Mouse (Mus musculus): ENCODE data around the gene Gga3. TPM values are rescaled to one million over a fixed set of nuclear protein-coding genes. Genes with fewer than 3 reads are reported as not detected.

Gene Gga3
- total and polyA plus RNA-seq, 3 experiments, result 7.7 to 39.8 (median 18.7) TPM

DNA sequence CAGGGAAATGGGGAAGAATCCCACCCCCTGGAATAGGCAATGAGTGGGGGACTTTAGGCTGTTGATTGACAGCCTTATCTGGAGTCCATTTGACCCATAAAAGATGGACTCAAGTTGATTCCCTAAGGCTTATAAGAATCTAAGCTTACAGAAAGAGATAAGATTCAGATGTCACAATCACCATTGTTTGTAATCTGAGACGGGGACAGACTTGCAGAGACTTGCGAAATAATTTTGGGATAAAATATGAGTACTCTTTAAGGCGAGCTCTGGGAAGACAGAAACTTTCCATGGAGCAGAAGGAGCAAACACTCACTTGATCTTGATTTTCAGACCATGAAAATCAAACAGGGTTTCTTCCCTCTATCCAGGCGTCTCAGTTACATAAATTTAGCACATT is 60.3 kb downstream of the Gga3 start:
- Histone ChIP-seq H3K79me2 (replicated peaks; ENCODE audit: control insufficient read depth, extremely low read depth, insufficient read depth, poor library complexity, severe bottlenecking) (no peaks in the 10 kb centered on the region), H3K4me1 (ENCODE audit: control insufficient read depth in 1 of 2, insufficient read depth in 2 of 2) (peaks cover 4 to 8% of the 10 kb centered on the region in 2 experiments), H3K9me3 (replicated peaks; ENCODE audit: low read length) (no peaks in the 10 kb centered on the region), H3K27ac (ENCODE audit: insufficient read depth, low read depth) (no peak overlapping the region), H3K36me3 (replicated peaks in 1 of 2; ENCODE audit: control insufficient read depth in 1 of 2, insufficient read depth in 1 of 2, low read length in 1 of 2) (no peaks in the 10 kb centered on the region), H3K4me2 (ENCODE audit: insufficient read depth, low read depth, poor library complexity, severe bottlenecking) (no peak overlapping the region), H3K27me3 (replicated peaks) (peaks cover 8% of the 10 kb centered on the region), H3K9ac (ENCODE audit: insufficient read depth, low read depth) (no peak overlapping the region), H3K4me3 (replicated peaks in 1 of 3; ENCODE audit: low read depth in 2 of 3, low read length in 2 of 3, poor library complexity in 1 of 3) (no peak overlapping the region)
- DNase-seq (ENCODE audit: extremely low read depth), result no peak
- dilution Hi-C loops (cut with MboI; ENCODE audit: extremely low pct_ligation_motif_present, extremely low pct_unique_long_range_greater_than_20kb, low sequenced_read_pairs) (no loop called here), in situ Hi-C loops (cut with MboI; ENCODE audit: low pct_ligation_motif_present, low pct_unique_long_range_greater_than_20kb, low sequenced_read_pairs) (no loop called here)
- TF ChIP-seq ZNF384 (IDR thresholded peaks at IDR 0.05; ENCODE audit: low read depth, low read length) (no peak), E2F4 (IDR thresholded peaks at IDR 0.05; ENCODE audit: insufficient replicate concordance, low read depth, low read length) (no peak), HCFC1 (IDR thresholded peaks at IDR 0.05; ENCODE audit: low read depth, low read length) (no peak), RAD21 (IDR thresholded peaks at IDR 0.05; ENCODE audit: low read depth, low read length) (no peak), SIN3A (IDR thresholded peaks at IDR 0.05; ENCODE audit: low read length) (no peak), ZKSCAN1 (IDR thresholded peaks at IDR 0.05; ENCODE audit: borderline replicate concordance, low read depth, low read length) (no peak), ELF1 (IDR thresholded peaks at IDR 0.05; ENCODE audit: low read depth, low read length) (no peak), CHD2 (IDR thresholded peaks at IDR 0.05; ENCODE audit: low read length) (no peak), EP300 (IDR thresholded peaks at IDR 0.05; ENCODE audit: low read length) (no peak), ETS1 (conservative IDR thresholded peaks at IDR 0.05; ENCODE audit: low read depth, low read length) (no peak), JUN (IDR thresholded peaks at IDR 0.05; ENCODE audit: insufficient read depth, low read depth, low read length) (no peak), SMC3 (IDR thresholded peaks at IDR 0.05; ENCODE audit: low read depth, low read length) (no peak)

DNA sequence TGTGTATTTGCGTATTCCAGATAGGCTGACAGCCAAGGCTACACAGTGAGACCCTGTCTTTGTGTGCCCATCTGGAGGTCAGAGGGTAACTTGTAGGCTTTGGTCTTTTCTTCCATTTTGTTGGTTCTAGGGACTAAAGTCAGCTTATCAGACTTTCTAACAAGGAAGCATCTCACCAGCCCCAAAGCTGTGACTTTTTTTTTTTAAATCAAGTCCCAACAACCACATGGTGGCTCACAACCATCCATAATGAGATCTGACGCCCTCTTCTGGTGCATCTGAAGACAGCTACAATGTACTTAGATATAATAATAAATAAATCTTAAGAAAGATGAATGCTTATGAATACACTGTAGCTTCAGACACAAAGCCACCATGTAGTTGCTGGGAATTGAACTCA is 65.8 kb downstream of the Gga3 start:
- no peak overlapping the region for H3K27ac ChIP-seq (ENCODE audit: insufficient read depth, low read depth)
- H3K4me2 ChIP-seq (ENCODE audit: insufficient read depth, low read depth, poor library complexity, severe bottlenecking), result no peak overlapping the region
- no peaks in the 10 kb centered on the region for H3K9me3 ChIP-seq (replicated peaks; ENCODE audit: low read length)
- H3K4me3 ChIP-seq (replicated peaks in 1 of 3; ENCODE audit: low read depth in 2 of 3, low read length in 2 of 3, poor library complexity in 1 of 3), result no peak overlapping the region
- dilution Hi-C loops (cut with MboI; ENCODE audit: extremely low pct_ligation_motif_present, extremely low pct_unique_long_range_greater_than_20kb, low sequenced_read_pairs) (no loop called here), in situ Hi-C loops (cut with MboI; ENCODE audit: low pct_ligation_motif_present, low pct_unique_long_range_greater_than_20kb, low sequenced_read_pairs) (no loop called here)
- TF ChIP-seq RCOR1 (conservative IDR thresholded peaks at IDR 0.05; ENCODE audit: low read depth, low read length) (no peak), MYC (IDR thresholded peaks at IDR 0.05; ENCODE audit: low read depth, low read length) (peak; percentile 73; the same call in 1 of the 2 replicates), ZKSCAN1 (IDR thresholded peaks at IDR 0.05; ENCODE audit: borderline replicate concordance, low read depth, low read length) (no peak), BHLHE40 (IDR thresholded peaks at IDR 0.05; ENCODE audit: low read depth, low read length) (no peak), EP300 (IDR thresholded peaks at IDR 0.05; ENCODE audit: low read length) (no peak), SIN3A (IDR thresholded peaks at IDR 0.05; ENCODE audit: low read length) (no peak), NELFE (IDR thresholded peaks at IDR 0.05; ENCODE audit: low read depth, low read length) (no peak), E2F4 (IDR thresholded peaks at IDR 0.05; ENCODE audit: insufficient replicate concordance, low read depth, low read length) (no peak), UBTF (IDR thresholded peaks at IDR 0.05; ENCODE audit: low read depth, low read length) (no peak), TBP (conservative IDR thresholded peaks at IDR 0.05; ENCODE audit: low read depth, low read length) (no peak), HCFC1 (IDR thresholded peaks at IDR 0.05; ENCODE audit: low read depth, low read length) (no peak), MXI1 (IDR thresholded peaks at IDR 0.05; ENCODE audit: low read depth, low read length) (no peak), MAX (IDR thresholded peaks at IDR 0.05; ENCODE audit: low read length) (no peak), RAD21 (IDR thresholded peaks at IDR 0.05; ENCODE audit: low read depth, low read length) (peak; percentile 14), CTCF (conservative IDR thresholded peaks at IDR 0.05 in 1 of 2, IDR thresholded peaks at IDR 0.05 in 1 of 2; ENCODE audit: low read depth in 2 of 2, low read length in 2 of 2) (peak; percentile 15 to 63; a peak in 2 of 4 replicates), JUN (IDR thresholded peaks at IDR 0.05; ENCODE audit: insufficient read depth, low read depth, low read length) (no peak), ETS1 (conservative IDR thresholded peaks at IDR 0.05; ENCODE audit: low read depth, low read length) (no peak), ELF1 (IDR thresholded peaks at IDR 0.05; ENCODE audit: low read depth, low read length) (no peak), USF1 (IDR thresholded peaks at IDR 0.05; ENCODE audit: low read depth, low read length) (no peak), SMC3 (IDR thresholded peaks at IDR 0.05; ENCODE audit: low read depth, low read length) (no peak; the same call in 1 of the 2 replicates), ZNF384 (IDR thresholded peaks at IDR 0.05; ENCODE audit: low read depth, low read length) (peak; percentile 88), GABPA (IDR thresholded peaks at IDR 0.05; ENCODE audit: insufficient replicate concordance, low read depth, low read length) (no peak), MEF2A (IDR thresholded peaks at IDR 0.05; ENCODE audit: borderline replicate concordance, low read depth, low read length) (no peak), MAZ (IDR thresholded peaks at IDR 0.05; ENCODE audit: low read depth, low read length) (no peak)
- H3K9ac ChIP-seq (ENCODE audit: insufficient read depth, low read depth), result no peak overlapping the region
- H3K27me3 ChIP-seq (replicated peaks), result peaks cover under 1% of the 10 kb centered on the region
- H3K79me2 ChIP-seq (replicated peaks; ENCODE audit: control insufficient read depth, extremely low read depth, insufficient read depth, poor library complexity, severe bottlenecking), result peaks cover 27% of the 10 kb centered on the region
- no peak for DNase-seq (ENCODE audit: extremely low read depth)
- peaks cover 5 to 13% of the 10 kb centered on the region in 2 experiments for H3K36me3 ChIP-seq (replicated peaks in 1 of 2; ENCODE audit: control insufficient read depth in 1 of 2, insufficient read depth in 1 of 2, low read length in 1 of 2)
- H3K4me1 ChIP-seq (ENCODE audit: control insufficient read depth in 1 of 2, insufficient read depth in 2 of 2), result peaks cover 6 to 29% of the 10 kb centered on the region in 2 experiments; a peak in 3 of 4 replicates
